Mouse (Mus musculus) cortical plate, adult 2 months (tissue): ENCODE results near the gene Sult6b2.

Experiments used
- CTCF ChIP-seq: fragments of 200-500 bp; IDR thresholded peaks from 2 replicates; pipeline ENCODE4 v1.5.1; 2011; ENCODE audit warnings: mild to moderate bottlenecking, control low read depth, low read length; ENCODE audit not compliant: insufficient read depth; ENCODE audit errors: extremely low read depth
- POLR2A ChIP-seq: fragments of 200-500 bp; IDR thresholded peaks from 2 replicates; pipeline ENCODE4 v1.6.1; 2011; ENCODE audit warnings: mild to moderate bottlenecking, low read length, control low read depth; ENCODE audit not compliant: insufficient read depth; ENCODE audit errors: extremely low read depth

GRCm38 (mm10) chr6:142847914-142848674, 43.8 kb upstream of the Sult6b2 start:
- TF ChIP-seq CTCF (no peak), POLR2A (no peak)
